Mouse (Mus musculus) heart, embryonic 13.5 days (tissue): ENCODE data around the gene Lrig1. TPM values are rescaled to one million over a fixed set of nuclear protein-coding genes. Genes with fewer than 3 reads are reported as not detected.

ENCODE experiments used
- ATAC-seq: fragments of 200-750 bp; cut with Nextera tagmentation; 2 replicates; pipeline ENCODE4 v1.8.0; 2017; ENCODE audit warnings: moderate TSS enrichment; ENCODE audit not compliant: insufficient number of reproducible peaks, low FRiP score, low TSS enrichment; ENCODE audit errors: extremely low read depth
- H3K27ac ChIP-seq: fragments of 300-500 bp; sonication (generic); replicated peaks from 2 replicates; pipeline ENCODE4 v1.5.1; 2015; ENCODE audit warnings: moderate library complexity, mild to moderate bottlenecking, inconsistent platforms
- H3K27me3 ChIP-seq: fragments of 300-500 bp; sonication (generic); replicated peaks from 2 replicates; pipeline ENCODE4 v1.6.1; 2015; ENCODE audit warnings: mild to moderate bottlenecking, inconsistent platforms
- H3K36me3 ChIP-seq: fragments of 300-500 bp; sonication (generic); 2 replicates; pipeline ENCODE4 v1.6.1; 2015; ENCODE audit warnings: mild to moderate bottlenecking, inconsistent platforms
- H3K4me1 ChIP-seq: fragments of 300-500 bp; sonication (generic); 2 replicates; pipeline ENCODE4 v1.6.1; 2015; ENCODE audit warnings: inconsistent platforms
- H3K4me2 ChIP-seq: fragments of 300-500 bp; sonication (generic); 2 replicates; pipeline ENCODE4 v1.6.1; 2015; ENCODE audit warnings: inconsistent platforms, mild to moderate bottlenecking, moderate library complexity
- H3K4me3 ChIP-seq: fragments of 300-500 bp; sonication (generic); 2 replicates; pipeline ENCODE4 v1.5.1; 2015; ENCODE audit warnings: moderate library complexity, mild to moderate bottlenecking, inconsistent platforms
- H3K9ac ChIP-seq: fragments of 300-500 bp; sonication (generic); 2 replicates; pipeline ENCODE4 v1.6.1; 2015; ENCODE audit warnings: inconsistent platforms, mild to moderate bottlenecking, moderate library complexity
- H3K9me3 ChIP-seq: fragments of 300-500 bp; sonication (generic); 2 replicates; pipeline ENCODE4 v1.6.1; 2016; ENCODE audit warnings: inconsistent platforms
- whole genome bisulfite sequencing: fragments of 180-500 bp; shearing (Covaris S2); methylation state at CpG from one replicate; pipeline ENCODE4 v1.1.7; 2015; ENCODE audit warnings: mixed read lengths; 5-methylcytosine and 5-hydroxymethylcytosine counted together
- polyA plus RNA-seq: library from polyadenylated mRNA; unstranded; fragments of >200 nt; fragmentation: Nextera tagmentation; extraction: Ambion mirVana; gene quantifications from 2 replicates; pipeline ENCODE4 v1.2.1, GENCODE M21; 2015

The Lrig1 gene
- 8.1 and 8.3 TPM in 2 replicates for polyA plus RNA-seq

DNA sequence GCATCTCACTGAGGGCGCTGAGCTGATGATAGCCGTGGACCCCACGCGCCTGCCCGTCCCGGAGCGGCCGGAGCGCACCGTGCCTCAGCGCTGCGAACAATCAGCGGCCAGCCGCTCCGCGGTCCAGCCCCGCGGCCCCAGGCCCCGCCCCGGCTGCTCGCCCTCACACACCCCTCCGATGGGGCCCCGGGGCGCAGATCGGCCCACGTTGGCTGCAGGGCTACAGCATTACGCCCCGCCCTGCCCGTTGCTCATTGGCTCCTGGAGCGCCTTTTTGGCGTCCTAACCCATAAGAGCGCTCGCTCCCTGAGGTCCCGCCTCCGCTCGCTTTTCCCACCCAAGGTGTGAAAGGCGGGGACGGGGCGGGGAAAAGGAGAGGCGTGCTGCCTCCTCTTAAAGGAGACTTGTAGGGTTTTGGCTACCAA, at the start of gene Lrig1:
Gene Lrig1 (minus strand): TSS at position 92 of the 425 bp plus-strand sequence.
- H3K9me3 ChIP-seq, result no peaks in the 10 kb centered on the region
- H3K27ac ChIP-seq, result peak within 1 kb of the TSS; percentile 90
- peak within 1 kb of the TSS; percentile 97 for H3K9ac ChIP-seq
- H3K36me3 ChIP-seq, result no peaks in the 10 kb centered on the region
- peak within 1 kb of the TSS; percentile 95 for H3K4me2 ChIP-seq
- H3K4me3 ChIP-seq, result peak within 1 kb of the TSS; percentile 94
- under 1% methylated on average over 40 of the region's 40 CpGs for WGBS
- ATAC-seq, result peak; percentile 97
- peaks cover 54% of the 10 kb centered on the region for H3K4me1 ChIP-seq
- 0 out of 2 replicates have a peak, but pooled peaks cover 6% of the 10 kb centered on the region for H3K27me3 ChIP-seq

DNA sequence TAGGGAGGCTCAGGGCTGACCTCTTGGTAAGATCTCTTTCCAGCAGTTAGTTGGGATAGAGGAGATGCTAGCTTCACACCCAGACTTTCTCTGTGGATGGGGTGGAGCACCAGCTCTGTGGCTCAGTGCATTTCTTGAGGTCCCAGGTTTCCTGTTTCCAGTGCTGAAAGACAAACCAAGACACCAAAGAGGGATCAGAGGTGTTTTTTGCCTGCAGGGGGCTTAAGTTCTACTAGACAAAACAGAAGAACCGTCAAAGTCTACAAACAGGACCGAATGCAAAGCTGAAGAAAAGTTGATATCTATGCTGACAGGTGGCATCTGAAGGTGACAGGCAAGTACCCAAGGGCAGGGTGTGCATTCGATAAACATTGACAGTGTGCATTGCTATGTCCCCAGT, 49.7 kb upstream of the Lrig1 start:
- Histone ChIP-seq H3K27ac (no peak overlapping the region), H3K36me3 (no peaks in the 10 kb centered on the region), H3K4me2 (no peak overlapping the region), H3K4me3 (no peak overlapping the region), H3K9ac (no peak overlapping the region), H3K9me3 (no peaks in the 10 kb centered on the region), H3K27me3 (no peaks in the 10 kb centered on the region), H3K4me1 (no peaks in the 10 kb centered on the region)
- no peak for ATAC-seq
- 70% methylated on average over 3 of the region's 3 CpGs for WGBS

DNA sequence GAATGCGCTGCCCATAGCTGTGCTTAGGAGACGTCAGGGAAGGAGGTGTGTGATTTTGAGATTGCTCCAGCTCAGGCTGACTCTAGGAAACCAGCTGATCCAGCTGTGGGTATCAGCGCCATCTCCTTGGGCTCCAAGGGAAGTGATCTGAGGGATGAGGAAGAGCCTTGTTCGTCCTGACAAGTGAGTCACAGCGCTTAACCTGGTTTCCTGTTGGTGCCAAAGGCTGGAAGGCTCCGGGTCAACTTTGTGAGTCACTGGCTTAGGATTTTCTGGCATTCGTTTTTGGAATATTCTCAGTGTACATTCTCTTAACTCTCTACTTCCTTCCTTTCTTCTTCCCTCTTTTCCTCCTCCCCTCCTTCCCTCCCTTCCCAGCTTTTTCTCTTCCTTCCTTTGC, 48.4 kb upstream of the Lrig1 start:
- Histone ChIP-seq H3K27ac (no peak overlapping the region), H3K9ac (no peak overlapping the region), H3K4me3 (no peak overlapping the region), H3K36me3 (no peaks in the 10 kb centered on the region), H3K4me1 (no peaks in the 10 kb centered on the region), H3K9me3 (no peaks in the 10 kb centered on the region), H3K4me2 (no peak overlapping the region), H3K27me3 (no peaks in the 10 kb centered on the region)
- ATAC-seq, result no peak
- WGBS, result 53% methylated on average over 7 of the region's 7 CpGs

DNA sequence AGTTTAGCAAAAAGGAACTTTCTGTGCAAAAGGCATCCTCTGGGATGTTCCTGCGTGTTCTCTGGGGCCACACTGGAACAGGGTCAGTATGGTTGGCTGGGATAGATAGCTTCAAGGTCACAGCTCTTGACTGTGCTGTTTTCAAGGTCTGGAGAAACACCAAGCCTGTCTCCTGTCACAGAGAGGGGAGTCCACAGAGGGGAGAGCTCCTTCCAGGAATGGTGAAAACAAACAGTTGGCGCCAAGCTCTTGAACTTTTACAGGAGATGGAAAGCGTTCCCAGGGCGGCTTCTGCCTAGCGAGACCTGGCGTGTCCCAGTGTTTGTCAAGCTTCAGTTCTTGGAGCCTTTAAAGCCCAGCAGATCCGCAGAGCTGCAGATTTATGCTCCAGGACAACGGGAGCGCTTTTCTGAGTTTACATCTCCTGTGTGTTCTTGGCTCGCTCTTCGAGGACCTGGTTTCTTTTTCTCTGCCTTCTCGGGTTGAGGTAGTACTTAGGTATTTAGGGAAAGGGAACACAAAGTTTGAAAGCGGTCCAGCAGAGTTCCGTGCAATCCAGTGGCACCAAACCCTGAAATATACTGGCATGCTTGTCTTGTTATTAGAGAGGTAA, 40.3 kb upstream of the Lrig1 start:
- no peaks in the 10 kb centered on the region for H3K27me3 ChIP-seq

DNA sequence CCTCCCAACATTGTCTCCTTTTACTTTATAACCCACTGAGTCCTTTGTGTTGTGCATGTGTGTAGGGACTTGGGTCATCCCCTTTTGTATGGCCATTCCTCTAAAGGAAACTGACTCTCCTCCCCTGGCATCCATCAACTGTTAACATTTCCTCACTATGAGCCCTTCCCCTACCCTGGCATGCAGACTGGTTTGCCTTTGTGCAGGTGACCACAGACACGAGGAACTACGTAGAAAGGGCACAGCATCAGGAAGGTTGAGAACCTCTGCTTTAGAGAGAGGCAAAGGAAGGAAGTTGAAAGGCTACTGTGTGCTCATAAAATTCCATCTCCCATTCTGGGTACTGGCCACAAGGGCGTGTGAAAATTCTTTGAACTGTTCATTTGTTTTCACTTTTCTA, 38.7 kb upstream of the Lrig1 start:
- no peak for ATAC-seq
- Histone ChIP-seq H3K9ac (no peak overlapping the region), H3K9me3 (no peaks in the 10 kb centered on the region), H3K27me3 (no peaks in the 10 kb centered on the region), H3K36me3 (no peaks in the 10 kb centered on the region), H3K4me2 (no peak overlapping the region), H3K4me3 (no peak overlapping the region), H3K4me1 (0 out of 2 replicates have a peak, but pooled peaks cover 11% of the 10 kb centered on the region), H3K27ac (no peak overlapping the region)
- WGBS, result 69% methylated on average over 3 of the region's 3 CpGs

More for the DNA sequence above, 40.3 kb upstream of the Lrig1 start:
- ATAC-seq, result no peak
- Histone ChIP-seq H3K9me3 (no peaks in the 10 kb centered on the region), H3K4me2 (no peak overlapping the region), H3K27ac (no peak overlapping the region), H3K9ac (no peak overlapping the region), H3K4me1 (0 out of 2 replicates have a peak, but pooled peaks cover 11% of the 10 kb centered on the region), H3K36me3 (no peaks in the 10 kb centered on the region), H3K4me3 (no peak overlapping the region)
- WGBS, result 65% methylated on average over 14 of the region's 14 CpGs

DNA sequence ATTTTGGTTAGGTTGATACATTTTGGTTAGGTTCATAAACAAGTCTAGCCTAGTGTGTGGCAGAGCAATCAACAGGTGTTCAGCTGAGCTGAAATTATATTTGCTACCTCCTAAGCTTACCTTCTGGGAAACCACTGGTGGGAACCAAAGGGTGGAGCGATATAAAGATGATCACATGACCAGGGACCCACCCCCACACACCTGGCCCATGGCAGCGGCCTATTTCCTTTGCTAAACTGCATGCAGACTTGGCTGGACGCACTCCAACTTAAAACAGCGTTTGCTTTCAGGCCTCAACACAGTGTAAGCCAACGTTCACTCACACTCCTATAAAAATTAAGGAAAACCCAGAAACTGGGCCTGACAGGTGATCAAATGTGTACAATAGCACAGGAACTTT, 33.9 kb upstream of the Lrig1 start:
- no peak for ATAC-seq
- no peak overlapping the region for H3K4me2 ChIP-seq
- no peak overlapping the region for H3K27ac ChIP-seq
- H3K4me3 ChIP-seq, result no peak overlapping the region
- peaks cover 12% of the 10 kb centered on the region for H3K4me1 ChIP-seq
- no peaks in the 10 kb centered on the region for H3K9me3 ChIP-seq
- no peaks in the 10 kb centered on the region for H3K36me3 ChIP-seq
- no peak overlapping the region for H3K9ac ChIP-seq
- WGBS, result 74% methylated on average over 5 of the region's 5 CpGs
- H3K27me3 ChIP-seq, result no peaks in the 10 kb centered on the region

DNA sequence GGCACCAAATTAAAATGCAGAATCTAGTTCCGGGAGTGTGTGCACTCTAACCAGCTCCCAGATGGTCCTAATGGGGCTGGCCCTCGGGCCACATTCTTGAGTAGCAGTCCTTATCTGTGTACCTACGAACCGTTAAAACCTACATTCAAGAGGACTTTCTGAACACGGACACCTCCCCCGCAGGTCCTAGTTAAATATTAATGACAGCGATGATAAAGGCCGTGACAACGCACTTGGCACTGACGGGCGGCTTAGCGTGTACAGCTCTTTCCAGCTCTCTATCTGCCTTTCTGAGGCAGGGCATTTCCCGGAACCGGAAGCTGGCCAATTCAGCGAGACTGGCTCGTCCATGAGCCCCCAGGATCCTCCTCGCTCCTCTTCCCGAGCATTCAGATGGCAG, 29.9 kb upstream of the Lrig1 start:
- no peaks in the 10 kb centered on the region for H3K27me3 ChIP-seq
- H3K4me1 ChIP-seq, result peaks cover 12% of the 10 kb centered on the region
- no peaks in the 10 kb centered on the region for H3K36me3 ChIP-seq
- 14% methylated on average over 18 of the region's 18 CpGs for WGBS
- peak overlapping the region; percentile 37; the same call in 1 of the 2 replicates for H3K9ac ChIP-seq
- H3K4me2 ChIP-seq, result peak overlapping the region; percentile 60
- H3K9me3 ChIP-seq, result no peaks in the 10 kb centered on the region
- no peak for ATAC-seq
- H3K4me3 ChIP-seq, result peak overlapping the region; percentile 32
- H3K27ac ChIP-seq, result no peak overlapping the region

DNA sequence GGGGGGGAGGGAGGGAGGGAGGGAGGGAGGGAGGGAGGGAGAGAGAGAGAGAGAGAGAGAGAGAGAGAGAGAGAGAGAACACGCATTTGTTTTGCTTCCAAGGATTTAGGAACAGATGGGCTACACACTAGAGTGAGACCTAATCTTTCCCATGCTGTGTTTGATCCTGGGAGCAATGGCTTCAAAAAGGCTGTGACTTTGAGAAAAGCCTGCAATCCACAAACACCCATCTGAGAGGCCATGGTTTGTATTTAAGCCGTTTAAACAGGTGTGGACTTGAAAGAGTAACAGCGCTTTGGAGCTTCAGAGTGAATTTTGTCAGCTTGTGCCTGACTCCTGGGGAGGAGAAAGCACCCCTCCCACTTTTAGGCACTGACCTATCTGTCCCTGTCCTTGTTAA, 29.2 kb upstream of the Lrig1 start:
- H3K4me2 ChIP-seq, result no peak overlapping the region
- peaks cover 12% of the 10 kb centered on the region for H3K4me1 ChIP-seq
- H3K27me3 ChIP-seq, result no peaks in the 10 kb centered on the region
- 27% methylated on average over 3 of the region's 3 CpGs for WGBS
- H3K36me3 ChIP-seq, result no peaks in the 10 kb centered on the region
- no peak overlapping the region for H3K9ac ChIP-seq
- no peak overlapping the region for H3K27ac ChIP-seq
- ATAC-seq, result no peak
- H3K4me3 ChIP-seq, result no peak overlapping the region
- no peaks in the 10 kb centered on the region for H3K9me3 ChIP-seq

DNA sequence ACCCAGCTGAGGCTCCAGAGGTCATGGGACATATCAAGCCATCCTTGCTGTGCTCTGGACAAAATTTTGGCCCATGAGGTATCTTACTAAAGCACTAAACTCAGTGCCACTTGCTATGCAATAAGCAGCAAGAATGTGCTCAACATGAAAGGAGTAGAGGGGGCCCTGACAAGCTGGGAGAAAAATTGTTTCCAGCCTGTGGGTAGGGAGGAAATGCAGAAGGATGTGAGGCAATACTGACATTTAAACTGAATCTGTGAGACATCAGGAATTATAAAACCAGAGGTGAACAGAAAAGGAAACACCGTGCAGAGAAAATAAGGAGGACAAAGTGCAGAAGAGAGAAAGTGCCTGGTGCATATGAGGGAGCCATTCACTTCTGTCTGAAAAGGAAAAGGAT, 24.7 kb upstream of the Lrig1 start:
- 68% methylated on average over 1 of the region's 1 CpGs for WGBS
- Histone ChIP-seq H3K27me3 (no peaks in the 10 kb centered on the region), H3K4me1 (peaks cover 4% of the 10 kb centered on the region), H3K9ac (no peak overlapping the region), H3K9me3 (no peaks in the 10 kb centered on the region), H3K36me3 (no peaks in the 10 kb centered on the region), H3K27ac (no peak overlapping the region), H3K4me3 (no peak overlapping the region), H3K4me2 (no peak overlapping the region)
- no peak for ATAC-seq

DNA sequence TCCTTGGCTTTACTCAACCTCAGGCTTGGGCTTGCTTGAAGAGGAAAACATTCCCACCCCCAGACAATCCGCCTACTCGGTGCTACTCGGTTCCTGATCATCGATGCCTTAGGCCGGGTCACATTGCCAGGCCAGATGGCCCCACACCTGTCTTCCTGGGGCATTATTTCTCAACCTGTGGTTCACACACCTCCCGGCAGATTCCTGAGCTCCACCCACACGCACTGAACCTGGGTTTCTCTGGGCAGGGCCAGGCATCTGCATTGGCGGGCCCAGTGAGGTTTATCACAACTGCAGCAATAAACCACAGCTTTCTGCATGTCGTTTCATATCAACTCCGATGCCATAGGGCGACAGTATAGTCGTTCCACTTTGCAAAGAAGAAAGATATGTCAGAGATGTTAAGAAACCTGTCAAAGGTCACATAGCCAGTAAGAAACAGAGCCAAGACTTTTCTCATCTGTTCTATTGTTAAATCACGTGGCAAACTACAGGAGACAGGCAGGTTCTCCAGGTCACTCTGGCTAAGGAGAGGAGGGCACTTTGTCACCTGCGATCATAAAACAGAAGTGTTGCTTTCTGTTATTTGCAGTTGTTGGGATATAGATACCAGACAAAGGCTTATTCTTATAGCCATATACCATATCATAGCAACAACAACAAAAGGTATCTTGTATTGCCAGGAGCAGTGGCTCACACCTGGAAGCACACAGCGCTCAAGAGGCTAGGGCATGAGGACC, 18.8 kb upstream of the Lrig1 start:
- WGBS, result 77% methylated on average over 15 of the region's 15 CpGs
- Histone ChIP-seq H3K27ac (peak overlapping the region; percentile 51), H3K27me3 (no peaks in the 10 kb centered on the region), H3K9ac (no peak overlapping the region), H3K4me2 (no peak overlapping the region), H3K4me1 (peaks cover 16% of the 10 kb centered on the region), H3K4me3 (no peak overlapping the region), H3K36me3 (no peaks in the 10 kb centered on the region), H3K9me3 (no peaks in the 10 kb centered on the region)
- ATAC-seq, result no peak

DNA sequence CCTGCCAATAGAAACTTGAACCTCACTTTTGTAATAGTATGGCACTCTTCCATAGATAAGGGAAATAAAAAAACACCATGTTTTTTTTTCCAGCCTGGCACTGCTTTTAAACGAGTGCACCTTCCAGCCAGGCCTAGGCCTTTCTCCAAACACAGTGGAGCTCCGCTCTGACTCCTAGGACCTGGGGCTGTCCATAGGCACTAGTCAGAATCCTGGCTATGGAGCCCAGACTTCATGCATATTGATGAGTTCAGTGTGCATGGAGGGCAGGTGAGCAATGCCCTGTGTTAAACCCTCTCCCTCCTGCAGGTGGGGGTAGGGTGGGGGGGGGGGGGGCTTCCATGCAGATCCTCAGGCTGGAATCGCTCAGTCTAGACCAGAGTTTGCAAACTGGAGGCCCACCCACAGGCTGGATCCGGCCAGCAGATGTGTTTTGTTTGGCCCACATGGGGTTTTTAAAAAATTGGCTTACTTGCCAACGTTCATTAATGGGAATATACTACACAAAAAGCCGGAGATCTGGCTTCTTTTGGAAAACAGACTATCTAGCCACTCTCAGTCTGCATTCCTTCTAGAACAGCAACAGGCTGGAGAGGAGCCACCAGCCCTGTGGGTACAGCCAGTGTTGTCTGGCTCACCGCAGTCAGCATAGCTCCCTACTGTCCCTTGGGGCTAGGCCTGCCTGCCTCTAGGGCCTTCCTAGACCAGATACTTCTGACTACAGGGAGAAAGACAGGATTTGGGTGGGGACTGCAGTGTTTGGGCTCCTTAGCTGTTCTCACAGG, 17.9 kb upstream of the Lrig1 start:
- Histone ChIP-seq H3K27me3 (no peaks in the 10 kb centered on the region), H3K36me3 (no peaks in the 10 kb centered on the region), H3K27ac (peak overlapping the region; percentile 51), H3K9ac (no peak overlapping the region), H3K4me3 (no peak overlapping the region), H3K4me2 (no peak overlapping the region), H3K9me3 (no peaks in the 10 kb centered on the region), H3K4me1 (peaks cover 16% of the 10 kb centered on the region)
- 56% methylated on average over 7 of the region's 7 CpGs for WGBS
- no peak for ATAC-seq
